Mouse (Mus musculus) stomach, postnatal 0 days (tissue): ENCODE results near the gene Hc. TPM values are rescaled to one million over a fixed set of nuclear protein-coding genes. Genes with fewer than 3 reads are reported as not detected.

Experiments used
- ATAC-seq: fragments of 200-750 bp; cut with Nextera tagmentation; 2 replicates; pipeline ENCODE4 v1.8.0; 2017; ENCODE audit not compliant: low FRiP score, low TSS enrichment
- DNase-seq: peaks from one replicate; pipeline ENCODE4 v3.0.0-alpha.2; 2016; ENCODE audit warnings: low spot score
- H3K27ac ChIP-seq: fragments of 300-500 bp; sonication (generic); replicated peaks from 2 replicates; pipeline ENCODE4 v1.5.1; 2014; ENCODE audit warnings: mild to moderate bottlenecking, control low read depth
- H3K27me3 ChIP-seq: fragments of 300-500 bp; sonication (generic); 2 replicates; pipeline ENCODE4 v1.6.1; 2014; ENCODE audit warnings: low read length; ENCODE audit not compliant: control insufficient read depth, insufficient read depth
- H3K36me3 ChIP-seq: fragments of 300-500 bp; sonication (generic); 2 replicates; pipeline ENCODE4 v1.6.1; 2014; ENCODE audit warnings: low read length, mixed read lengths; ENCODE audit not compliant: control insufficient read depth, insufficient read depth
- H3K4me1 ChIP-seq: fragments of 300-500 bp; sonication (generic); replicated peaks from 2 replicates; pipeline ENCODE4 v1.6.1; 2014; ENCODE audit warnings: antibody characterized with exemption; ENCODE audit not compliant: control insufficient read depth, insufficient read depth
- H3K4me2 ChIP-seq: fragments of 300-500 bp; sonication (generic); replicated peaks from 2 replicates; pipeline ENCODE4 v1.6.1; 2014; ENCODE audit warnings: low read depth, mild to moderate bottlenecking, control low read depth, moderate library complexity
- H3K4me3 ChIP-seq: fragments of 300-500 bp; sonication (generic); 2 replicates; pipeline ENCODE4 v1.5.1; 2014; ENCODE audit warnings: low read depth, low read length, control low read depth
- H3K9ac ChIP-seq: fragments of 300-500 bp; sonication (generic); 2 replicates; pipeline ENCODE4 v1.6.1; 2014; ENCODE audit warnings: mild to moderate bottlenecking, low read length, control low read depth, mixed read lengths
- H3K9me3 ChIP-seq: fragments of 300-500 bp; sonication (generic); 2 replicates; pipeline ENCODE4 v1.6.1; 2016; ENCODE audit warnings: low read length; ENCODE audit not compliant: control insufficient read depth
- CTCF ChIP-seq: IDR thresholded peaks from 2 replicates; pipeline ENCODE4 v1.5.1; 2016; ENCODE audit warnings: antibody characterized with exemption, low read depth, mild to moderate bottlenecking, moderate library complexity
- EP300 ChIP-seq: optimal IDR thresholded peaks from 2 replicates; pipeline ENCODE3; 2016; ENCODE audit warnings: antibody characterized with exemption
- WGBS: fragments of 180-500 bp; shearing (Covaris S2); extraction: QIAGEN DNeasy Blood & Tissue Kit; methylation state at CpG from one replicate; pipeline ENCODE4 v1.1.7; 2014; 5-methylcytosine and 5-hydroxymethylcytosine counted together
- polyA plus RNA-seq: library from polyadenylated mRNA; unstranded; fragments of >200 nt; fragmentation: Nextera tagmentation; extraction: Ambion mirVana; gene quantifications from 2 replicates; pipeline ENCODE4 v1.2.1, GENCODE M21; 2015

Hc gene
- polyA plus RNA-seq, 1 experiment from 2014 or later: 0.19 TPM

- H3K4me3 ChIP-seq: no peak overlapping the region
- no peak overlapping the region for H3K27ac ChIP-seq
- no peaks in the 10 kb centered on the region for H3K9me3 ChIP-seq
- WGBS: 95% methylated on average over 2 of the region's 2 CpGs
- no peak overlapping the region for H3K9ac ChIP-seq
- ATAC-seq (no peak), DNase-seq (no peak)
- no peaks in the 10 kb centered on the region for H3K36me3 ChIP-seq
- H3K4me1 ChIP-seq: no peaks in the 10 kb centered on the region
- TF ChIP-seq CTCF (no peak), EP300 (no peak)
- H3K4me2 ChIP-seq: no peak overlapping the region
- no peaks in the 10 kb centered on the region for H3K27me3 ChIP-seq
Measured at GRCm38 (mm10) chr2:34978226-34978625, 83.0 kb downstream of the Hc start.

- no peak for ATAC-seq
Measured at GRCm38 (mm10) chr2:34976945-34977658, 84.1 kb downstream of the Hc start.

DNA sequence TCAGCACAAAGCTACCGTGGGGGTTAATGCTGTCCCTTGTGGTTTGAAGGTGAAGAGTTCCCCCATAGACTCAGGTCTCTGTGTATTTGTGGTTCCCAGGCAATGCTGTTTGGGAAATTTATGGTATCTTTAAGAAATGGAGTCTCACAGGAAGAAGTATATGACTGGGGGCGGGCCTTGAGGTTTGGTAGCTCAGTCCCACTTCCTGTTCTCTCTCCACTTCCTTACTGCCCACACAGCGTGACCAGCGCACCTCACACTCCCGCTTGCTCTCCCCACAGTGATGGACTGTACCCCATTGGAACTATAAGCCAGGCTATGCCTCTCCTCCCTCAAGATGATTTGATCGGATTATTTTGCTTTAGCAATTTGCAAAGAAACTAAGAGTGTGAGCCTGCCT is 84.8 kb downstream of the Hc start:
- H3K36me3 ChIP-seq: no peaks in the 10 kb centered on the region
- ATAC-seq: no peak
- H3K4me3 ChIP-seq: no peak overlapping the region
- no peak overlapping the region for H3K9ac ChIP-seq
- no peaks in the 10 kb centered on the region for H3K4me1 ChIP-seq
- 85% methylated on average over 6 of the region's 6 CpGs for WGBS
- H3K9me3 ChIP-seq: no peaks in the 10 kb centered on the region
- H3K4me2 ChIP-seq: no peak overlapping the region
- TF ChIP-seq EP300: no peak
- TF ChIP-seq CTCF: no peak
- H3K27ac ChIP-seq: no peak overlapping the region
- no peak for DNase-seq
- no peaks in the 10 kb centered on the region for H3K27me3 ChIP-seq

More at GRCm38 (mm10) chr2:34976945-34977658, 84.1 kb downstream of the Hc start:
- no peak for TF ChIP-seq EP300
- TF ChIP-seq CTCF: no peak
- H3K4me1 ChIP-seq: no peaks in the 10 kb centered on the region
- no peaks in the 10 kb centered on the region for H3K36me3 ChIP-seq
- DNase-seq: no peak
- no peaks in the 10 kb centered on the region for H3K9me3 ChIP-seq
- H3K4me3 ChIP-seq: no peak overlapping the region
- WGBS: 62% methylated on average over 8 of the region's 8 CpGs
- no peaks in the 10 kb centered on the region for H3K27me3 ChIP-seq
- H3K4me2 ChIP-seq: no peak overlapping the region
- no peak overlapping the region for H3K9ac ChIP-seq
- no peak overlapping the region for H3K27ac ChIP-seq

DNA sequence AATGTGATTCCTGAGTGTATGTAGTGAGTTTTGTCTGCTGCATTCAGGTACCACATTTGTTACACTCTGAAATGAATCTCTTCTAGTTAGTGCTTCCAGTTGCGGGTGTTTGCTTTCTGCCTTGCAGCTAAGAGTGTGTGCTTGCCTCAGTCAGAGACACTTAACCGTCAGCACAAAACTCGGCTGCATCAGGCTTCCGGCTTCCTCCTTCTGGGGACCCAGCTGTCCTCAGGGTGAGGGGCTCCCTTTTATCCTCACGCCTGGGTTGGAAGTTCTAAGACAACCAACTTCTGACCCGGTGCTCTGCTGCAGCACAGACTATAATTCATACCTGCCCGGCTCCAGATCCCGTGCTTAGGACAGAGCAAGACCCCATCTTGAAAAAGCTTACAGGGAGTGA is 88.2 kb downstream of the Hc start:
- Histone ChIP-seq H3K9ac (no peak overlapping the region), H3K4me1 (no peaks in the 10 kb centered on the region), H3K4me3 (no peak overlapping the region), H3K36me3 (no peaks in the 10 kb centered on the region), H3K27me3 (no peaks in the 10 kb centered on the region), H3K27ac (no peak overlapping the region), H3K4me2 (no peak overlapping the region), H3K9me3 (no peaks in the 10 kb centered on the region)
- ATAC-seq: no peak
- no peak for DNase-seq
- no peak for TF ChIP-seq CTCF
- TF ChIP-seq EP300: no peak
- WGBS: 87% methylated on average over 8 of the region's 8 CpGs

- no peaks in the 10 kb centered on the region for H3K36me3 ChIP-seq
- no peaks in the 10 kb centered on the region for H3K9me3 ChIP-seq
- no peaks in the 10 kb centered on the region for H3K27me3 ChIP-seq
- H3K4me1 ChIP-seq: no peaks in the 10 kb centered on the region
- DNase-seq (no peak), ATAC-seq (no peak)
- H3K9ac ChIP-seq: no peak overlapping the region
- no peak overlapping the region for H3K4me2 ChIP-seq
- H3K27ac ChIP-seq: no peak overlapping the region
- H3K4me3 ChIP-seq: no peak overlapping the region
- WGBS: 76% methylated on average over 11 of the region's 11 CpGs
- TF ChIP-seq CTCF (no peak), EP300 (no peak)
Measured at GRCm38 (mm10) chr2:34971080-34971888, 90.0 kb downstream of the Hc start.

- no peaks in the 10 kb centered on the region for H3K36me3 ChIP-seq
- ATAC-seq (no peak; the same call in 1 of the 2 replicates), DNase-seq (peak; percentile 66)
- no peaks in the 10 kb centered on the region for H3K27me3 ChIP-seq
- 0 out of 2 replicates have a peak, but pooled peaks cover 2% of the 10 kb centered on the region for H3K4me1 ChIP-seq
- WGBS: 28% methylated on average over 9 of the region's 9 CpGs
- H3K27ac ChIP-seq: no peak overlapping the region
- TF ChIP-seq EP300 (no peak), CTCF (peak; percentile 89)
- H3K4me3 ChIP-seq: no peak overlapping the region
- H3K4me2 ChIP-seq: no peak overlapping the region
- no peaks in the 10 kb centered on the region for H3K9me3 ChIP-seq
- no peak overlapping the region for H3K9ac ChIP-seq
Measured at GRCm38 (mm10) chr2:34970092-34970750, 91.0 kb downstream of the Hc start.
